Mouse (Mus musculus) limb, embryonic 14.5 days (tissue): ENCODE measurements around the gene Tusc2. TPM values are rescaled to one million over a fixed set of nuclear protein-coding genes. Genes with fewer than 3 reads are reported as not detected.

Experiments
- ATAC-seq: fragments of 200-750 bp; cut with Nextera tagmentation; 2 replicates; pipeline ENCODE4 v1.8.0; 2017; ENCODE audit warnings: low read depth, moderate number of reproducible peaks, moderate TSS enrichment; ENCODE audit not compliant: low FRiP score
- DNase-seq: peaks from one replicate; pipeline ENCODE4 v3.0.0-alpha.2; 2015; ENCODE audit warnings: low spot score
- H3K27ac ChIP-seq: fragments of 300-500 bp; sonication (generic); replicated peaks from 2 replicates; pipeline ENCODE4 v1.5.1; 2014; ENCODE audit warnings: low read depth, mild to moderate bottlenecking, low read length, moderate library complexity, mixed read lengths
- H3K27me3 ChIP-seq: fragments of 300-500 bp; sonication (generic); 2 replicates; pipeline ENCODE4 v1.6.1; 2014; ENCODE audit warnings: low read length, mixed read lengths; ENCODE audit not compliant: control insufficient read depth, insufficient read depth
- H3K36me3 ChIP-seq: fragments of 300-500 bp; sonication (generic); 2 replicates; pipeline ENCODE4 v1.6.1; 2014; ENCODE audit warnings: mild to moderate bottlenecking, low read length, moderate library complexity, mixed read lengths; ENCODE audit not compliant: control insufficient read depth, insufficient read depth
- H3K4me1 ChIP-seq: fragments of 300-500 bp; sonication (generic); 2 replicates; pipeline ENCODE4 v1.6.1; 2014; ENCODE audit warnings: antibody characterized with exemption, low read length, mixed read lengths; ENCODE audit not compliant: control insufficient read depth, insufficient read depth
- H3K4me2 ChIP-seq: fragments of 300-500 bp; sonication (generic); replicated peaks from 2 replicates; pipeline ENCODE4 v1.6.1; 2014; ENCODE audit warnings: low read depth, mild to moderate bottlenecking, low read length, moderate library complexity; ENCODE audit not compliant: severe bottlenecking
- H3K4me3 ChIP-seq: fragments of 300-500 bp; sonication (generic); replicated peaks from 2 replicates; pipeline ENCODE4 v1.5.1; 2014; ENCODE audit warnings: low read length
- H3K9ac ChIP-seq: fragments of 300-500 bp; sonication (generic); 2 replicates; pipeline ENCODE4 v1.6.1; 2014; ENCODE audit warnings: mild to moderate bottlenecking, low read depth, low read length, moderate library complexity; ENCODE audit not compliant: severe bottlenecking
- H3K9me3 ChIP-seq: fragments of 300-500 bp; sonication (generic); 2 replicates; pipeline ENCODE4 v1.6.1; 2016; ENCODE audit warnings: low read length; ENCODE audit not compliant: control insufficient read depth
- POLR2A ChIP-seq: fragments of 200-500 bp; IDR thresholded peaks from 2 replicates; pipeline ENCODE4 v1.8.0; 2012; ENCODE audit warnings: inconsistent platforms, mild to moderate bottlenecking, moderate library complexity, borderline replicate concordance; ENCODE audit not compliant: insufficient read depth, insufficient read length; ENCODE audit errors: extremely low read depth
- WGBS: fragments of 180-500 bp; shearing (Covaris S2); extraction: QIAGEN DNeasy Blood & Tissue Kit; methylation state at CpG from one replicate; pipeline ENCODE4 v1.1.7; 2014; 5-methylcytosine and 5-hydroxymethylcytosine counted together
- polyA plus RNA-seq, 2 experiments: library from polyadenylated mRNA; depleted of rRNA in 1 of 2; stranded (reverse) in 1 of 2; unstranded in 1 of 2; fragments of >200 nt; fragmentation: Nextera tagmentation in 1 of 2; extraction: Ambion mirVana in 1 of 2; gene quantifications; 2 replicates each; pipeline versions ENCODE4 v1.2.1 to v1.2.3; 2012 to 2014

The Tusc2 gene
- polyA plus RNA-seq, 2 experiments, result 35.8 to 43.0 TPM

DNA sequence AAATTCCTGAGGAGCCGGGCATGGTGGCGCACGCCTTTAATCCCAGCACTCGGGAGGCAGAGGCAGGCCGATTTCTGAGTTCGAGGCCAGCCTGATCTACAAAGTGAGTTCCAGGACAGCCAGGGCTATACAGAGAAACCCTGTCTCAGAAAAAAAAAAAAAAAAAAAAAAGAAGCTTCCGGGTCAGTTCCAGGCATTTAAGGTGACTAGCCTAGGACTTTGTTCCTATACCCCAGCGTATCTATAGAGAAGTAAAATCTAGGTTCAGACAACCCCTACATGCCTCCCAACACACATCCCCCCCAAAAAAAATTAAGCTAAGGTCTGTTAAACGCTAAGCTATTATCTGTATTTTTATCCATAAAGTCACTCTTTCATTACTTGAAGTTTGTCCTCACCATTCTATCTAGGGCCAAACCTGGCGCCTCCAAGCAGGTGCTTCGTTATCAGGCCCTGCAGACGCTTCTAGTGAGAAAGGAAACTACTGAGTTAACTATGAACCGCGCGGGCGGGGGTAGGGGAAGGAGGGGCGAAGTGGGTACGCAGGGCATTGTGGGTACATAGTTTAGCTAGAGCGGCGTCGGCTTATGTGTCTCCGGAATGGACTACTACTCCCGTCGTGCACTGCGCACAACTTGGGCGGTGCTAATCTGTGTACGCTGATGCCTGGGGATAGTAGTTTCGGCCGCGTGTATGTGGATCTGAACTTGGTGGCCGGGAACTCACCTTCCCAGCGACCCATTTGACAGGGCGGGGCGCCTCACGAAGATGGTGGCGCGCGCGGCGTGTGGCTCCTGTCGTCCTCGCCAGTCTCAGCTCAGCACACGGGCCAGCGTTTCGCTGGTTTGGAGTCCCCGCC, 24.1 kb downstream of the Tusc2 start, which contains the start of gene Ifrd2:
TSS of gene Ifrd2 (plus strand) at position 669 of the 859 bp plus-strand sequence.
- WGBS, result 15% methylated on average over 38 of the region's 46 CpGs
- DNase-seq (peak; percentile 100), ATAC-seq (peak; percentile 99)
- Histone ChIP-seq H3K9ac (peak within 1 kb of the TSS; percentile 63), H3K27ac (no peak within 1 kb of the TSS), H3K27me3 (no peaks in the 10 kb centered on the region), H3K4me3 (peak within 1 kb of the TSS; percentile 80), H3K4me2 (peak within 1 kb of the TSS; percentile 76), H3K36me3 (peaks cover 34% of the 10 kb centered on the region), H3K9me3 (no peaks in the 10 kb centered on the region), H3K4me1 (peaks cover 7% of the 10 kb centered on the region)
- 0 out of 2 replicates have a peak, but pooled peaks have one; percentile 11 for TF ChIP-seq POLR2A

DNA sequence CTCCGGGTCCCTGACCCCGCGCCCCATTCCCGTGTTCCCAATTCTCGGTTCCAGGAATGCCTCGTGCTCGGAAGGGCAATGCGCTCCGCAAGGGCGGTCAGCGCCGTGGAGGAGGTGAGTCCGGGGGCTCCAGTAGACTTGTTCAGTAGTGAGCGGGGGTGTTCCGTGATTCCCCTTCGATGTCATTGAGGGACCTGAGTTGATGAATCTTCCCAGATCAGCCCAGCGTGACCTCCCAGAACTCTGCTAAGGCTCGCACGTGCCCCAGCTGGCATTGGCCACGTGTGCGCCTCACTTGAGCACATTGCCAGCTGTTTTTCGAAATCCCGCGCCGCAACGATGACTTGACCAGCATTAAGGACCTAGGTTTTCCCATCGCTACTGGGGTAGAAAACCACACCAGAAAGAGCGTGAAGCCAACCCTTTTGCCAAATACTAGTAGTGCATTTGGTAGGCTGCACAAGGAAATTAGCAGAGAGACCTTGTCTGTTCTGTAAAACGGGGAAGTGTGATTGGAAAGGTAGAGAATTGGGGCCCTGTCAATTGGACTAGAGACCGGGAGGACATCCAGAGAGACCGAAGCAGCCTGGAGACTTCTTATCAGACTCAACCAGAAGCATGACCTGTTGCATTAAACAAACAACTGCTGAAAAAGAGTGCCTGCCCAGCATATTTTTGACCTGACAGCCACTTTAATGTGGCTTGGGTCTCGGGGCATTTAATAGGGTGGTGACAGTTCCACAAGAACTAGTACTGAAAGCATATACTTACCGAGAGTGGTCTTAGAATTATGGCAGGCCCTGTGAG, 25.0 kb downstream of the Tusc2 start:
- no peak; the same call in 1 of the 2 replicates for ATAC-seq
- whole genome bisulfite sequencing, result 5% methylated on average over 33 of the region's 33 CpGs
- Histone ChIP-seq H3K9me3 (no peaks in the 10 kb centered on the region), H3K4me3 (peak overlapping the region; percentile 80), H3K27me3 (no peaks in the 10 kb centered on the region), H3K36me3 (peaks cover 38% of the 10 kb centered on the region), H3K9ac (peak overlapping the region; percentile 63), H3K4me2 (peak overlapping the region; percentile 76), H3K27ac (no peak overlapping the region), H3K4me1 (peaks cover 7% of the 10 kb centered on the region)
- no peak for TF ChIP-seq POLR2A
- peak; percentile 40 for DNase-seq

- H3K36me3 ChIP-seq, result peaks cover 51% of the 10 kb centered on the region
- no peak for ATAC-seq
- no peak overlapping the region for H3K4me3 ChIP-seq
- WGBS, result 92% methylated on average over 25 of the region's 25 CpGs
- no peak for DNase-seq
- no peaks in the 10 kb centered on the region for H3K9me3 ChIP-seq
- no peaks in the 10 kb centered on the region for H3K27me3 ChIP-seq
- no peak overlapping the region for H3K4me2 ChIP-seq
- peaks cover 7% of the 10 kb centered on the region for H3K4me1 ChIP-seq
- no peak for TF ChIP-seq POLR2A
- no peak overlapping the region for H3K9ac ChIP-seq
- no peak overlapping the region for H3K27ac ChIP-seq
These were observed 27.2 kb downstream of the Tusc2 start for GRCm38 (mm10) chr9:107590058-107590772.

DNA sequence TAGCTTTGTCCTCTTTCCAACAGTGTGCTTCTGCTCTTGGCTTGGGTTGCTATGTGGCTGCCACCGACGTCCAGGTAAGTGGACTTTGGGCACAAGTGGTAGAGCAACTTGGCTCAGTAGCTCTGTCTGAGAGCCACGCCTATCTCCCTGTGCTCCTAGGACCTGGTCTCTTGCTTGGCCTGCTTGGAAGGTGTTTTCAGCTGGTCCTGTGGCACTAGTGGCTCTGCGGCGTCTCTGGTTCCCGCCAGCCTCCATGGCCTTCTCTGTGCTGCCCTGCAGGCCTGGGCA, 27.7 kb downstream of the Tusc2 start:
- TF ChIP-seq POLR2A, result no peak
- ATAC-seq (no peak), DNase-seq (no peak)
- Histone ChIP-seq H3K4me3 (no peak overlapping the region), H3K36me3 (peaks cover 51% of the 10 kb centered on the region), H3K9me3 (no peaks in the 10 kb centered on the region), H3K4me2 (no peak overlapping the region), H3K27ac (no peak overlapping the region), H3K27me3 (no peaks in the 10 kb centered on the region), H3K9ac (no peak overlapping the region), H3K4me1 (peaks cover 7% of the 10 kb centered on the region)
- WGBS, result 92% methylated on average over 6 of the region's 6 CpGs
